Mouse (Mus musculus): ENCODE data around the gene Rnf31.

DNA sequence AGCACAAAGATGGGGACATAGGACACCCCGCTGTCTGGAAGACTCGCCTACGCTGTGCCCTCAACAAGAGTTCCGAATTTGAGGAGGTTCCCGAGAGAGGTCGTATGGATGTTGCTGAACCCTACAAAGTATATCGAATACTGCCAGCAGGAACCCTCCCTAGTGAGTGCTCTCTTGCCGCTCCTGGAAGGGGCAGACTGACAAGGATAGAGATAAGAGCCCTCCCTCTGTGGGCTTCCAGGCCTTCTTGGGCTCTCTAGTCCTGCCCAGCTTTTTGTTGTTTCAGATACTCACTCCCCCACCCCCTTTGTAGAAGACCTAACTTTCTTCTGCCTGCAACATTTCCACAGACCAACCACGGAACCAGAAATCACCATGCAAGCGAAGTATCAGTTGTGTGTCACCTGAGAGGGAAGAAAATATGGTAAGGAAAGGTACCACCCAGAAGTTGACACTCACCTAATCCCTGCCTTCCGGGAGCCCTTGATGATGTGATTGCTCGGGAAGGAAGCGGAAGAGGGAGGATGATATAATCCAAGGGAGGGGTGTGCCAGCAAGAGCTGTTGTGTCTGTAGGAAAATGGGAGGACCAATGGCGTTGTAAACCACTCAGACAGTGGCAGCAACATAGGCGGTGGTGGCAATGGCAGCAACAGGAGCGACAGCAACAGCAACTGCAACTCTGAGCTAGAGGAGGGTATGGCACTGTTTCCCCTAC is 14.4 kb downstream of the Rnf31 start:
- no peak for TF ChIP-seq CTCF (IDR thresholded peaks at IDR 0.05; ENCODE audit: borderline replicate concordance, insufficient read depth, low read length)
- TF ChIP-seq POLR2A (IDR thresholded peaks at IDR 0.05; ENCODE audit: low read depth, low read length), result no peak
